Mouse (Mus musculus) testis, postnatal 10 days (tissue): ENCODE data around the gene Mtus2.

Experiments
- DNase-seq: peaks from one replicate; pipeline ENCODE4 v3.0.0; 2021; ENCODE audit warnings: low spot score

Gene Mtus2

GRCm38 (mm10) chr5:147958552-147958951 lies 1.4 kb downstream of the Mtus2 start:
- no peak for DNase-seq

- no peak for DNase-seq
Observed at GRCm38 (mm10) chr5:147959088-147959487, 2.0 kb downstream of the Mtus2 start.

GRCm38 (mm10) chr5:147960793-147961192 lies 3.7 kb downstream of the Mtus2 start:
- no peak for DNase-seq

GRCm38 (mm10) chr5:147963820-147964580 lies 6.9 kb downstream of the Mtus2 start:
- DNase-seq = no peak

GRCm38 (mm10) chr5:147964776-147965175 lies 7.7 kb downstream of the Mtus2 start:
- no peak for DNase-seq

- no peak for DNase-seq
Observed at GRCm38 (mm10) chr5:147966646-147967045, 9.5 kb downstream of the Mtus2 start.

- DNase-seq = no peak
Observed at GRCm38 (mm10) chr5:147969566-147969965, 12.4 kb downstream of the Mtus2 start.

- no peak for DNase-seq
Observed at GRCm38 (mm10) chr5:147976001-147976400, 18.9 kb downstream of the Mtus2 start.

- DNase-seq = no peak
Observed at GRCm38 (mm10) chr5:147980606-147981005, 23.5 kb downstream of the Mtus2 start.

GRCm38 (mm10) chr5:147990289-147990688 lies 33.2 kb downstream of the Mtus2 start:
- no peak for DNase-seq

- DNase-seq = no peak
Observed at GRCm38 (mm10) chr5:147990775-147991174, 33.7 kb downstream of the Mtus2 start.

GRCm38 (mm10) chr5:147992581-147993378 lies 35.7 kb downstream of the Mtus2 start:
- peak; percentile 90 for DNase-seq

- DNase-seq = no peak
Observed at GRCm38 (mm10) chr5:148005263-148005662, 48.1 kb downstream of the Mtus2 start.

- peak; percentile 46 for DNase-seq
Observed at GRCm38 (mm10) chr5:148012156-148012555, 55.0 kb downstream of the Mtus2 start.

- DNase-seq = no peak
Observed at GRCm38 (mm10) chr5:148014133-148014854, 57.2 kb downstream of the Mtus2 start.

GRCm38 (mm10) chr5:148015383-148015782 lies 58.3 kb downstream of the Mtus2 start:
- DNase-seq = no peak

- no peak for DNase-seq
Observed at GRCm38 (mm10) chr5:148017371-148017770, 60.3 kb downstream of the Mtus2 start.

- DNase-seq = no peak
Observed at GRCm38 (mm10) chr5:148022784-148023183, 65.7 kb downstream of the Mtus2 start.

- DNase-seq = no peak
Observed at GRCm38 (mm10) chr5:148026401-148027349, 69.6 kb downstream of the Mtus2 start.

- DNase-seq = no peak
Observed at GRCm38 (mm10) chr5:148027985-148028384, 70.9 kb downstream of the Mtus2 start.

- no peak for DNase-seq
Observed at GRCm38 (mm10) chr5:148041661-148042060, 84.5 kb downstream of the Mtus2 start.
